Mouse (Mus musculus): ENCODE measurements around the gene Pnkp.

DNA sequence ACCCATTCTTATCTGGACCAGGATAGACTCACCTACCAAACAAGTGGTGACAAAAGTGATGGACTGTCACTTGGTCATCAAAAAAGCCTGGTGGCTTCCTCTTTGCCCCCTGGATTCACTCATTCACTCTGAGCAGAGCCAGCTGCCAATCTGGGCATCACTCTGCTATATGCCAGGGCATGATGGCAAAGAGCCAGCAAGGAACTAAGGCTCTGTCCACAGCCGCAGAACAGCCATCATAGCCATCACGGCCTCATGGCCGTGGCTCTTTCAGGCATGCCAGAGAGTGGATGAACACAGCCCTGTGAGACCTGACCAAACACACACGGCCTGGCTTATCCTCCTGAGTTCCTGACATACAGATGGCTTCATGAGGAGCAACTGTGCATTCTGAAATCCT, 33.8 kb downstream of the Pnkp start:
- TF ChIP-seq CTCF (IDR thresholded peaks at IDR 0.05; ENCODE audit: low read depth): no peak
- TF ChIP-seq EP300 (IDR thresholded peaks at IDR 0.05; ENCODE audit: low read depth): no peak

Measured in heart, postnatal 0 days (tissue).